Mouse (Mus musculus) lung, embryonic 16.5 days (tissue): ENCODE data around the gene Gm10134. TPM values are rescaled to one million over a fixed set of nuclear protein-coding genes. Genes with fewer than 3 reads are reported as not detected.
A peak's percentile ranks its signal among the peaks of the same experiment; 100 is the strongest.

ENCODE experiments used
- ATAC-seq: fragments of 200-750 bp; cut with Nextera tagmentation; 2 replicates; pipeline ENCODE4 v1.8.0; 2017; ENCODE audit warnings: low read depth, mild to moderate bottlenecking, moderate library complexity
- H3K27ac ChIP-seq: fragments of 300-500 bp; sonication (generic); 2 replicates; pipeline ENCODE4 v1.5.1; 2014; ENCODE audit warnings: mild to moderate bottlenecking, control low read depth, low read length
- H3K27me3 ChIP-seq: fragments of 300-500 bp; sonication (generic); 2 replicates; pipeline ENCODE4 v1.6.1; 2014; ENCODE audit warnings: low read depth, low read length, mixed read lengths; ENCODE audit not compliant: control insufficient read depth, insufficient read depth
- H3K36me3 ChIP-seq: fragments of 300-500 bp; sonication (generic); 2 replicates; pipeline ENCODE4 v1.6.1; 2014; ENCODE audit warnings: low read length; ENCODE audit not compliant: control insufficient read depth, insufficient read depth
- H3K4me1 ChIP-seq: fragments of 300-500 bp; sonication (generic); replicated peaks from 2 replicates; pipeline ENCODE4 v1.6.1; 2014; ENCODE audit warnings: low read length, mixed read lengths; ENCODE audit not compliant: control insufficient read depth, insufficient read depth
- H3K4me2 ChIP-seq: fragments of 300-500 bp; sonication (generic); 2 replicates; pipeline ENCODE4 v1.6.1; 2014; ENCODE audit warnings: low read depth, low read length, control low read depth
- H3K4me3 ChIP-seq: fragments of 300-500 bp; sonication (generic); 2 replicates; pipeline ENCODE4 v1.5.1; 2014; ENCODE audit warnings: mild to moderate bottlenecking, low read length, control low read depth
- H3K9ac ChIP-seq: fragments of 300-500 bp; sonication (generic); 2 replicates; pipeline ENCODE4 v1.6.1; 2014; ENCODE audit warnings: low read length, control low read depth
- H3K9me3 ChIP-seq: fragments of 300-500 bp; sonication (generic); 2 replicates; pipeline ENCODE4 v1.6.1; 2016; ENCODE audit warnings: low read length; ENCODE audit not compliant: control insufficient read depth
- WGBS: fragments of 180-500 bp; shearing (Covaris S2); extraction: QIAGEN DNeasy Blood & Tissue Kit; methylation state at CpG from one replicate; pipeline ENCODE4 v1.1.7; 2014; 5-methylcytosine and 5-hydroxymethylcytosine counted together
- polyA plus RNA-seq: library from polyadenylated mRNA; unstranded; fragments of >200 nt; fragmentation: Nextera tagmentation; extraction: Ambion mirVana; gene quantifications from 2 replicates; pipeline ENCODE4 v1.2.1, GENCODE M21; 2015

Gm10134 gene
- polyA plus RNA-seq, 1 experiment from 2014 or later = 3.4 TPM

GRCm38 (mm10) chr2:28540587-28541227 is 34.8 kb downstream of the Gm10134 start:
- H3K36me3 ChIP-seq = peaks cover 15% of the 10 kb centered on the region
- peaks cover 35% of the 10 kb centered on the region for H3K4me1 ChIP-seq
- WGBS = 80% methylated on average over 8 of the region's 8 CpGs
- H3K9ac ChIP-seq = no peak overlapping the region
- no peaks in the 10 kb centered on the region for H3K27me3 ChIP-seq
- H3K27ac ChIP-seq = no peak overlapping the region
- ATAC-seq = no peak
- no peaks in the 10 kb centered on the region for H3K9me3 ChIP-seq
- H3K4me2 ChIP-seq = no peak overlapping the region
- no peak overlapping the region for H3K4me3 ChIP-seq

- no peak overlapping the region for H3K9ac ChIP-seq
- WGBS = 87% methylated on average over 8 of the region's 8 CpGs
- H3K27ac ChIP-seq = no peak overlapping the region
- H3K4me3 ChIP-seq = no peak overlapping the region
- no peaks in the 10 kb centered on the region for H3K27me3 ChIP-seq
- H3K36me3 ChIP-seq = peaks cover 19% of the 10 kb centered on the region
- H3K4me2 ChIP-seq = no peak overlapping the region
- H3K9me3 ChIP-seq = no peaks in the 10 kb centered on the region
- no peak for ATAC-seq
- H3K4me1 ChIP-seq = peaks cover 12% of the 10 kb centered on the region
These were observed 38.0 kb downstream of the Gm10134 start for GRCm38 (mm10) chr2:28543894-28544293.

GRCm38 (mm10) chr2:28545976-28546375 is 40.1 kb downstream of the Gm10134 start:
- ATAC-seq = no peak
- Histone ChIP-seq H3K4me1 (no peaks in the 10 kb centered on the region), H3K27me3 (no peaks in the 10 kb centered on the region), H3K36me3 (peaks cover 32% of the 10 kb centered on the region), H3K4me3 (no peak overlapping the region), H3K4me2 (no peak overlapping the region), H3K9ac (no peak overlapping the region), H3K27ac (no peak overlapping the region), H3K9me3 (no peaks in the 10 kb centered on the region)

GRCm38 (mm10) chr2:28546560-28546959 is 40.7 kb downstream of the Gm10134 start:
- no peak overlapping the region for H3K9ac ChIP-seq
- no peaks in the 10 kb centered on the region for H3K4me1 ChIP-seq
- H3K9me3 ChIP-seq = no peaks in the 10 kb centered on the region
- H3K4me3 ChIP-seq = no peak overlapping the region
- ATAC-seq = no peak
- H3K4me2 ChIP-seq = no peak overlapping the region
- peaks cover 32% of the 10 kb centered on the region for H3K36me3 ChIP-seq
- H3K27ac ChIP-seq = no peak overlapping the region
- 66% methylated on average over 6 of the region's 6 CpGs for WGBS
- no peaks in the 10 kb centered on the region for H3K27me3 ChIP-seq

- no peaks in the 10 kb centered on the region for H3K9me3 ChIP-seq
- H3K4me1 ChIP-seq = no peaks in the 10 kb centered on the region
- no peak overlapping the region for H3K27ac ChIP-seq
- H3K36me3 ChIP-seq = peaks cover 34% of the 10 kb centered on the region
- H3K27me3 ChIP-seq = no peaks in the 10 kb centered on the region
- H3K4me3 ChIP-seq = no peak overlapping the region
- no peak overlapping the region for H3K9ac ChIP-seq
- H3K4me2 ChIP-seq = no peak overlapping the region
- WGBS = 47% methylated on average over 11 of the region's 11 CpGs
- peak; percentile 74 for ATAC-seq
These were observed 41.6 kb downstream of the Gm10134 start for GRCm38 (mm10) chr2:28547237-28548172.

- Histone ChIP-seq H3K9me3 (no peaks in the 10 kb centered on the region), H3K27me3 (no peaks in the 10 kb centered on the region), H3K4me1 (no peaks in the 10 kb centered on the region), H3K4me2 (no peak overlapping the region), H3K4me3 (no peak overlapping the region), H3K27ac (no peak overlapping the region), H3K9ac (no peak overlapping the region), H3K36me3 (peaks cover 35% of the 10 kb centered on the region)
- ATAC-seq = no peak
- WGBS = 85% methylated on average over 13 of the region's 13 CpGs
These were observed 43.3 kb downstream of the Gm10134 start for GRCm38 (mm10) chr2:28549157-28549556.

- Histone ChIP-seq H3K4me1 (no peaks in the 10 kb centered on the region), H3K4me2 (no peak overlapping the region), H3K27me3 (no peaks in the 10 kb centered on the region), H3K36me3 (peaks cover 29% of the 10 kb centered on the region), H3K27ac (no peak overlapping the region), H3K9ac (no peak overlapping the region), H3K9me3 (no peaks in the 10 kb centered on the region), H3K4me3 (no peak overlapping the region)
- ATAC-seq = no peak
- WGBS = 91% methylated on average over 5 of the region's 5 CpGs
These were observed 46.4 kb downstream of the Gm10134 start for GRCm38 (mm10) chr2:28552301-28552700.

Other genes starting within 250 kb of the Gm10134 start
- 6.3 and 6.5 TPM in 2 replicates for gene Ppp1r26, start 59.3 kb upstream of the Gm10134 start, polyA plus RNA-seq
- gene 1700007K13Rik, start 39.8 kb upstream of the Gm10134 start, polyA plus RNA-seq = 4.6 and 5.1 TPM in 2 replicates
- 49.9 and 52.7 TPM in 2 replicates for gene Mrps2, start 38.0 kb upstream of the Gm10134 start, polyA plus RNA-seq
- gene Gbgt1, start 9.2 kb upstream of the Gm10134 start, polyA plus RNA-seq = 1.1 and 1.5 TPM in 2 replicates
- 27.3 and 27.9 TPM in 2 replicates for gene Ralgds, start 7.0 kb downstream of the Gm10134 start, polyA plus RNA-seq
- 0.10 and 0.23 TPM in 2 replicates for gene Cel, start 57.3 kb downstream of the Gm10134 start, polyA plus RNA-seq
- 45.0 and 45.7 TPM in 2 replicates for gene Gtf3c5, start 77.7 kb downstream of the Gm10134 start, polyA plus RNA-seq
- gene Gfi1b, start 115.9 kb downstream of the Gm10134 start, polyA plus RNA-seq = 0.80 and 1.4 TPM in 2 replicates
- 16.5 and 18.2 TPM in 2 replicates for gene Tsc1, start 135.1 kb downstream of the Gm10134 start, polyA plus RNA-seq
- gene Spaca9, start 193.6 kb downstream of the Gm10134 start, polyA plus RNA-seq = 6.5 and 9.6 TPM in 2 replicates
- gene Ak8, start 194.1 kb downstream of the Gm10134 start, polyA plus RNA-seq = 4.2 and 4.7 TPM in 2 replicates